Mouse (Mus musculus): ENCODE data around the gene Ltf.

Ltf gene

GRCm38 (mm10) chr9:111086995-111087606, 68.0 kb downstream of the Ltf start:
- DNase-seq (ENCODE audit: low read depth, low spot score) = no peak

GRCm38 (mm10) chr9:111087960-111088359, 68.9 kb downstream of the Ltf start:
- DNase-seq (ENCODE audit: low read depth, low spot score) = no peak

GRCm38 (mm10) chr9:111088886-111089285, 69.8 kb downstream of the Ltf start:
- DNase-seq (ENCODE audit: low read depth, low spot score) = peak; percentile 9
